Mouse (Mus musculus): ENCODE results near the gene Mcl1.

GRCm38 (mm10) chr3:95703276-95703675 is 44.7 kb downstream of the Mcl1 start:
- TF ChIP-seq CTCF (conservative IDR thresholded peaks at IDR 0.05; ENCODE audit: insufficient read depth, insufficient read length, low read depth, low read length) (no peak), POLR2A (IDR thresholded peaks at IDR 0.05; ENCODE audit: low read depth, low read length) (no peak)
